Mouse (Mus musculus): ENCODE results near the gene Myog.

DNA sequence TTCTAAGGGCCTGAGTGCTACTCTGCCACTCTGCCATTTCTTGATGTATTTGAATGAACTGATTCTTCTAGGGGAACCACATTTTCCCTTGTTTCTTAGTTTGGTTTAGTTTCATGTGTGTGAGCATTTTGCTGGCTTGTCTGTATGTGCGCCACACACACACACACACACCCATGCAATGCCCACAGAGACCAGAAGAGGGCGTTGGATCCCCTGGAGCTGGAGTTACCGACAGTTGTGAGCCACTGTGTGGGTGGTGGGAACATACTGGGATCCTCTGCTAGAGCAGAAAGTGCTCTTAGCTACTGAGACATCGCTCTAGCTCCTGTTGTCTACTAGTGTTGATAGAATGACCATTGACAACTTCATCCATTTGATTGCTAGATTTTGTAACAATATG is 8.2 kb upstream of the Myog start:
- TF ChIP-seq CTCF (IDR thresholded peaks at IDR 0.05; ENCODE audit: borderline replicate concordance, control insufficient read depth, extremely low read depth, insufficient read depth, low read length, poor library complexity) (no peak), POLR2A (IDR thresholded peaks at IDR 0.05; ENCODE audit: control insufficient read depth, extremely low read depth, insufficient read depth, low read length, poor library complexity) (no peak)

Data from thymus, adult 2 months (tissue).